Mouse (Mus musculus) ES-E14 (cell line): ENCODE data around the gene Pgm2.

ENCODE experiments used
- HCFC1 ChIP-seq: IDR thresholded peaks from 2 replicates; pipeline ENCODE4 v1.6.1; 2012; ENCODE audit warnings: low read length, inconsistent platforms, borderline replicate concordance; ENCODE audit not compliant: insufficient read depth
- MAFK ChIP-seq: IDR thresholded peaks from 2 replicates; pipeline ENCODE4 v1.6.1; 2014; ENCODE audit warnings: mild to moderate bottlenecking, low read depth, low read length, inconsistent platforms; ENCODE audit not compliant: insufficient read depth
- ZC3H11A ChIP-seq: IDR thresholded peaks from 2 replicates; pipeline ENCODE4 v1.6.1; 2012; ENCODE audit warnings: low read depth, mild to moderate bottlenecking, inconsistent platforms, low read length, borderline replicate concordance

DNA sequence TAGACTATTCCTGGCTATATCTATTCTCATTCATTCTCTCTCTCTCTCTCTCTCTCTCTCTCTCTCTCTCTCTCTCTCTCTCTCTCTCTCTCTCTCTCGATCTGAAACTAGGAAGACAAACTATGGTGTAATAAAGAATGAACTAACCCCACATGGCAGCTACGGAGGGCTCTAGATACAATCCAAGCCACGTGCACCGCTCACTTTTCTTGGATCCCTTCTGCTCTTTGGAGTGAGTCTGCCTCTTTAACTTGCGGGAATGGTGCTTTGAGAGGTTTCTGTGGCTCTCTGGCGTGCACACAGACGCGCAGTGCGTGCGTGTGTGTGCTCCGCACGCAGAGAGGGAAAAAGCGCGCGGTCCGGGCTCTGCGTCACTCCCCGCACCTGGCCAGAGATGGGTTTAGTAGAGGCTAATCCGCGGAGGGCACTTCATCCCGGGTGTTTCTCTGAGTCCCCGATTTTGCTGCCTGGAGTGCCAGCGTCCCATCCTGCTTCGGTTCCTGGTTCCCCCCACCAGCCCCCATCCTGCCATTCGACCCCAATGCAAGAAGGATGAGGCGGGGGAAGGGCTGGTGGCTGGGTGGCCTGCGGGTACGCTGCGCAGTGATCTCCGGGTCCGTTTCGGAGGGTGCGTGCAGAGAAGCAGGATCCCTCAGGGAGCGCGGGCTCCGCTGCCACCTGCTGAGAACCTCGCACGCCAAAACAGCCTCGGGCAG lies 66.5 kb downstream of the Pgm2 start:
- TF ChIP-seq HCFC1 (no peak), ZC3H11A (no peak), MAFK (no peak)
